Mouse (Mus musculus): ENCODE measurements around the gene Il17rd.

The Il17rd gene

DNA sequence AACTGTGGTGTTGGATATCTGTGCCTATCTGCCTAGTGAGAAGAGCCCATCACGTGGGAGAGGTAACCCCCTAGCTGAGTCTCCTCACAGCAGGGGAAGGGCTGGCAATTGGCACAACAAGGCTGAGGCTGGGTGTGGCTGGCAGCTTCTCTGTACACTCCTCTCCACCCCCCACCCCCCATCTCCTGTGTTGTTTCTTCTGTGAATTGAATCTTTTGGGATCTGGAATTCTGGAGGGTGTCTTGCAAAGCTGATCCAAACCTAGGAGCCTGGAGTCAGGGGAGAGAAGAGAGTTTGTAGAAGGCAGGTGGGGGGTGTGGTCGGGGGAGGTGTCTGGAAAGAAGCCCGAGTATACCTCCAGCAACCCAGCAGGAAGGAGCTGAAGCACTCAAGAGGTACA is 102.7 kb downstream of the Il17rd start:
- DNase-seq (ENCODE audit: inconsistent age in 2 of 2, low spot score in 1 of 2): no peak

GRCm38 (mm10) chr14:27142680-27143079 is 103.9 kb downstream of the Il17rd start:
- no peak for DNase-seq (ENCODE audit: inconsistent age in 2 of 2, low spot score in 1 of 2)

DNA sequence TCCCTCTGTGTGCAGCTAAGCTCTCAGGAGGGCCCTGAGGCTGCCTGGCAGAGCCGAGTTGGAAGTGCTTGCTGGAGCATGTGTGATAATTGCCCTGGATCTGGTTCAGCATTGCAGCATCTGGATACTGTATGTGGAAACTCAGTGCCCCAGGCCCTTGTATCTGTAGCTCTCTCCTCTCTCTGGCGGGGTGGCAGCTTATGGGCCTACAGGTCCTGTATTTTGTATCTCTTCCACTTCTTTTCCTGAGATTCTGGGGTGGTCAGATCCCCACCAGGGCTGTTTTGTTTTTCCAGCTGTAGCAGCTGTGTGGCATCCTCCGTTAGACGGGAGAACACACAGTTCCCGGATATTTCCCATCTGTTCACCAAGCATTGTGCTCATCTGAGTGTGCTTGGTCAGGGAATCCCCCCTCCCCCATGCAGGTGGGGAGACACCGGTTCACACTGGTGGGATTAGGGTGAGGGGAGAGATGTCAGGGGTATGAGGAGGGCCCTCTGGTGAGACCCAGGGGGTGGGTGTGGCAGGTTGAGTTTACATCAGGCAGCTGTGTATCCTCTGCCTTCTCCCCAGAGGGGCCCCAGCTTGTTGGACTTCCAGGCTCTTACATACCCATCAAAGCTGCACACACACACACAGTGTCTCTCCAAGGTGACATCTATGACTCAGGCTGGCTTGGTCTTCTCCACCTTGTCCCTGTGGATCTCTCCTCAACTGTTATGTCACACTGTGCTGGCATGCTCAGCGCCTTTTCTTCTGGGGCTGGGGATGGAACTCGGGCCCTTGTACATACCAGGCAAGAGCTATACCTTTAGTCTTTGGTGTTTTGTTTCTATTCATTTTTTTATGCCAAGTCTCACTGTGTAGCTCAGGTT is 106.7 kb downstream of the Il17rd start:
- peak; percentile 38 to 81 for DNase-seq (ENCODE audit: inconsistent age in 2 of 2, low spot score in 1 of 2)

DNA sequence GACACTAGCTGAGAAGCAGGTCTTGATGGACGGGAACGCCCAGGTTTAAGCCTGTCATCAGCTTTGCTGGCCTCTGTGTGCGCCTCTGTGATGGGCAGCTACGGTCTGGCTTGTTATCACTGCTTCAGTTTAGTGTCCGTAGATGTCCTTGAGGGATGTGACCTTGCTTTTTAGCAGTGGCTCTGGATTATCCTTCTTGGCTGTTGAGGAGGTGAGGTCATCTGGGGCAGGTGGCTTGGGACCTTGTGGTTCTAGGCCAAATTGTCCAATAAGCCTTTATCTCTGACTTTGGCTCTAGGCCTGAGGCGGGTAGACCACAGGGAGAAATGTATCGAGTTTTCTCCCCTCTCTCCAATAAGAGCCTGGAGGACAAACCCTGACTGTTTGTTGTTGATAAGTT is 109.0 kb downstream of the Il17rd start:
- peak; percentile 71 to 88 for DNase-seq (ENCODE audit: inconsistent age in 2 of 2, low spot score in 1 of 2)

DNA sequence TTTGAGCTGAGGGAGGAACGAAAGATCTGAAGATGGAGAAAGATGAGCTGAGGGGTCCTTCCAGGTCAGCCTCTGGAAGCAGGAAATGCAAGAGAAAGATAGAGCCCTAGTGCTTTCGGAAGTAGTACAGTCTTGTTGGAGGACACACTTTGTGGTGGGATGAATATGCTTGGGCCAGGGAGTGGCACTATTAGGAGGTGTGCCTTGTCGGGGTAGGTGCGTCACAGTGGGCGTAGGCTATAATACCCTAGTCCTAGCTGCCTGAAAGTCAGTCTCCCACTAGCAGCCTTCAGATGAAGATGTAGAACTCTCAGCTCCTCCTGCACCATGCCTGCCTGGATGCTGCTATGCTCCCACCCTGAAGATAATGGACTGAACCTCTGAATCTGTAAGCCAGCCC is 110.7 kb downstream of the Il17rd start:
- no peak for DNase-seq (ENCODE audit: inconsistent age in 2 of 2, low spot score in 1 of 2)

DNA sequence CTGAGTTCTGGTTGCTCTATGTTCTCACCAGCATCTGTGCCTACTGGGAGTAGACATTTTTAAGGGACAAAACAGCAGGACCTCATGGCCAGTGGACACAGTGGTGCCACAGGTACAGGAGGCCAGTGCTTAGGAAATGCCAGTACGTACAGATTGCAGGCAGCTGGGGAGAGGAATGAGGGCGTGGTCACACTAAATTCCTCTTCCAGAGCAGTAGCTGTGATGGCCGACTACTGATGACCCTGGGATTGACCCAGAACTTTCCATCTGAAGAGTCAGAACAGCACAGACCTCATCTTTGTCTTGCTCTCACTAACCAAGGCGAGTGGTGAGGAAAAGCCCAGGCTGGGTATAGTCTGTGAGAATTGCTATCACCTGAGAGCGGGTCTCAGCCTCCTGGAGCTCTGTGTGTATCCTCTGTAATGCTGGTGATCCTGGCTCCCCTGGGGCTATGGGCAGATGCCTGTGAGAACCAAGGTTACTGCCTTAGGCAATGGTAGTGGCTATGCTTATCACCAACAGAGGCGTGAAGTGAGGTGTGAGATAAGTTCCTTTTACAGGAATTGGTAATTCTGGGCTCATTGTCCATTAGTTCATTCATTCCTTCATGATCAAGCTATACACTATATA is 111.4 kb downstream of the Il17rd start:
- DNase-seq (ENCODE audit: inconsistent age in 2 of 2, low spot score in 1 of 2): no peak

DNA sequence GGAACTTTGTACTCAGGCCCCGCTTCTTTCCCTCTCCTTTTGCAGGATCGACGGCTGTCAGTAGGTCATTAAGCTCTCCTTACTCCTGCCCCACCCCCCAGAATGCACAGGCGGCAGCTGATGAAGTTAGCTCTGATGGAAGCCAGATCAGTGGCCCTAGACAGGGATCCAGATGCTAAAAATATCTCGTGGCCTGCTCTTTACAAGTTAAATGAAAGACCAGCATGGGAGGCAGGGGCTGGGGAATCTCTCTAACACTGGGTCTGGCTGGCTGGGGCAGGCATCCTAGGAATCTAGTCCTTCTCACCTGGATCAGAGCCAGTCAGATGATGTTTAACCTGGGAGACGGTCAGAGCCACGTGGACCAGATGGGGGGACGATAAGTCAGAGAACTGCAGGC is 112.7 kb downstream of the Il17rd start:
- no peak for DNase-seq (ENCODE audit: inconsistent age in 2 of 2, low spot score in 1 of 2)

GRCm38 (mm10) chr14:27155088-27155487 is 116.3 kb downstream of the Il17rd start:
- DNase-seq (ENCODE audit: inconsistent age in 2 of 2, low spot score in 1 of 2): no peak

DNA sequence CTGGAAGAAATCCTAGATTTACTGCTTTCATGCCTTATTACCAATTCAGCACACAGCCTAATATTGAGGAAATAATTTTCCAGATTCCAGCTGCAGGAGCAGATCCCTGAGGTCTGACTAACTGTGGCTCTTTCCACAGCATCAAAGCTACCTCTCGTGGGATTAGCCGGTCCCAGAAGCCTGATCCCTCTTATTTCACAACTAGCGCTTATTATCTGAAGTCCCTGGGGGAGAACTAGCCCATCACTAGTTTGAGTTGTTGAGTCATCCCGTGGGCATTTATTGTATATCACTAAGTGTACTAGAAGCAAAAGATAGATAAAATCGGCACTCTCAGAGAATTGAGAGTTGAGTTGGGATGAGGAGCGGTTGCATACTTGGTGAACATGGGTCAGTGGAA is 117.3 kb downstream of the Il17rd start:
- DNase-seq (ENCODE audit: inconsistent age in 2 of 2, low spot score in 1 of 2): no peak

Measured in adrenal gland, adult (tissue).